Mouse (Mus musculus): ENCODE data around the gene Diras1.

Diras1 gene

DNA sequence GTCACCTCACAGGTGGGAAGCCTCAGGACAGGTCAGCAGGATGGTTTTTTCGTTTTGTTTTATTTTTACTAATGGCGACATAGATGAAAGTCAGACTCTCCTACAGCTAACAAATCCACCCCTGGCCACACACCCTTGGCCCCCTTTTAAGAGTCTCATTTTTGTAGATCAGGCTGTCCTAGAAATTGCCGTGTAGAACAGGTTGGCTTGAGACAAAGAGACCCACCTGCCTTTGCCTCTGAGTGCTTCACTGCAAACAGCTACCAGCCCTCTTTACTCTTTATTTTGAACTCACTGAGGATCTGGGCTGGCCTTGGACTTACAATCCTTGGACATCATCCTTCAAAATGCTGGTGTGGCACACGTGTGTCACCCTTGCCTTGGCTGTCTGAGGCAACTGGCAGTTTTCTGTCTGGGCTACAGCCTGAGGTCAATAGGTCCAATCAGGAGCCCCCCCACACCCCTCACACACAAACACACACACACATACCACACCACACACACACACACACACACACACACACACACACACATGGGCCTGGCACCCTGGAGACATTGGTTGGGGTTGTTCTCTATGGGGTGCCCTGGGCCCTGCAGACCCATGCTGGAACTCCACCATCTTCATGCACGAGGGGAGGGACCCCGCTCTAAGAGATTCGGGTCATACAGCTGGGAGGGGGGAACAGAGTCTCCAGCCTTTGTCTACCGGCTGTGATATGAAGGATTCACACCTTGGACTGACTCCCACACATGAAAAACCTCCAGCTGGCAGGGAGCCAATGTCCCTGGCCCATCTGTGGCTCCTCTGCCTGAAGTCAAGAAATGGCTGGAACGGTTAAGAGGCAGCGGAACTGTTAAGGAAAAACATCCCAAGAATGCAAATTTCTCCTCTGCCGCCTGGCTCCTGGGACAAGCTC, 53.1 kb downstream of the Diras1 start:
- in situ Hi-C loops (cut with MboI): no loop called here

DNA sequence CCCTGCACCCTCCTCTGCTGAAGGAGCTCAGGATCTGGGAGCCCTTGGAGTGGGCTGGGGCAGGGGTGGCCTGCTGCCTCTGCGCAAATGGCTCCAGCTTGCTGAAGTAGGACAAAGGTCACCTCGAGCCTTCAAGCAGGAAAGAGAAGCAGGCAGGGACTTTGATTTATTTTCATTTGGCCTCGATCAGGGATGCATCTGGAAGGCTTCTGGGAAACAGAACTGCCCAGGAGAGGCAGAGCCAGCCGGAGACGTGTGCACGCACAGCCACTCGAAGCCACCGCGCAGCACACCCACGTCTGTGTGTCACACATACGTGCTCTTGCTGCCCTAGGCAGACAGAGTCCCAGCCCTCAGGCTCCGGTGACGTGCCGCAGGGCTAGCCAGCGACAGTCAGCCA, 53.9 kb downstream of the Diras1 start:
- in situ Hi-C loops (cut with MboI): no loop called here

DNA sequence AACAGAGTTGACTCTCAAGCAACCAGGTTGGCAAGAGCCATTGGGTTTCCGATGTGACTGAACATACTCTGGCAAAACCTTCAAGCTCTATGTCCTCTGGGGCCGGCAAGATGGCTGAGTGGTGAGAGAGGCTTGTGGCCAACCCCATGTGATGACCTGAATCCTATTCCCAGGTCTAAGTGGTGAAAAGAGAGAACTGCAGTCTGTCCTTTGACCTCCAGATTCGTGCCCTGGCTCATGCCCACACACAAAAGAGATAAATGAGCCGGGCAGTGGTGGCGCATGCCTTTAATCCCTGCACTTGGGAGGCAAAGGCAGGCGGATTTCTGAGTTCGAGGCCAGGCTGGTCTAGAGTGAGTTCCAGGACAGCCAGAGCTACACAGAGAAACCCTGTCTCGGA, 55.3 kb downstream of the Diras1 start:
- in situ Hi-C loops (cut with MboI): no loop called here
